Mouse (Mus musculus) MN1 (cell line): ENCODE data around the gene Mmp27.

ENCODE experiments used
- DNase-seq: peaks from one replicate; pipeline ENCODE4 v3.0.0-alpha.2; 2016; ENCODE audit warnings: low spot score

Gene Mmp27

DNA sequence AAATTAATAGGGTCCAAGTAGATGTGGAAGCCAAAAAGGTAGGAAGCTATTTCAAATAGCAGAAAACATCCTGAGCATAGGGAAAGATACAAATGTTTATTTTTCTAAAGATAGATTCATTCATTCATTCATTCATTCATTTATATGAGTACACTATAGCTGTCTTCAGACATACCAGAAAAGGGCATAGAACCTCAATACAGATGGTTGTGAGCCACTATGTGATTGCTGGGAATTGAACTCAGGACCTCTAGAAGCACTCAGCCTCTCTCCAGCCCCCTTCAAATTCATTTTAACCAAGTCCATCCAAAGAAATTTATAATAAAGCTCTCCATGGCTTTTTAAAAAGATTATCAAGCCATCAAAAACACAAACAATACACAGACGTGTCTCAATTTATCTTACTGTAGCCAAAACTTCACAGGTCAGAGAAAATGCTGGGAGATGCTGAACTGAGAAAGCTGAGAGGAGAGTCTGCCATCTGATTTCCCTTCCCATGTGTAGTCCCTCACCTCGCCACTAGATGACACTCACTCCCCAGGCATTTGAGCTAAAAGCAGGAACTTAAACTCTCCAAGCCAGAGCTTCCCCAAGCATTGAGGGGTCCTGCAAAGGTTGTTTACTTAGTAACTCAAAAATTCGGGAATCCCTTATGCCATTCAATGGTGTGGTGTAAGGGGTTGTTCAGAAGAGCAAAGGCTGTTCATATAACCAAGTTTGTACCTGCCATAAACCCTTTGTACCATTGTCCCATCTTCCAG, 32.0 kb downstream of the Mmp27 start:
- DNase-seq, result peak; percentile 24

DNA sequence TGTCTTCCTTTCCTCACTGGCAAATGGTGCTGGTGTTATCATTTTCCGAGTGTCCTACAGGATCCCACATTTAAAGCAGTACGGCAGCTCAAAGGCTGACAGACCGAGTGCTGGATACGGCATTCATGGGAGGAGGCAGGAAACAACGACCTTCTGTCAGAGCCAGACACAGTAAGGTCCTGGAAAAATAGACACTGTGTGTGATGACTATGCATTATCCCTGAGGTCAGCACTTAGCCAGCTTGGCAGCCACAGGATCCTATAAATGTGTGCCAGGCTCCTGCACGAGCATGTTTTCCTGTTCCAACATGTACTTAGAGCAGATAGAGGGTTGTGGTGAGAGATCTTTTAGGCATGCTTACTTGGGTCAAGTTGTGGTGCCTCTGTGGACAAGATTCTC, 32.8 kb downstream of the Mmp27 start:
- DNase-seq, result no peak

GRCm38 (mm10) chr9:7605638-7606037, 34.4 kb downstream of the Mmp27 start:
- DNase-seq, result no peak

DNA sequence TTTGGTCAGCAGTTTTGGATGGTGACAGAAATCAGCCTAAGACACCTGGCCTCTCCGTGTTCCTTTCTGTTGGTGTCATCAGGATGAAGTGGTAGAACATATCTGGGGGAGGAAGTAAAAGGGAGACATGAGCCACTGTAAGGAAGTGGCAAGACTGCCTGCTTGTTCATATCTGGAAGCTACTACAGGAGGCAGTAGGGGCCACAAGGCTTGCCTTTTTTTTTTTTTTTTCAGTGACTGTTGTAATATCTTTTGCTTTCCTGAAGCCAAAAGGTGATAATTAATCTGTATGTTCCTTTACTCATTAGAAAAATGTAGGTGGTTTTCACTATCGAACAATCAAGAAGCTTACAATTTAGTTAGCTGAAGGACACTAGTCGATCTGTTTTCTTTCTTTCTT, 51.4 kb downstream of the Mmp27 start:
- DNase-seq, result no peak

- no peak for DNase-seq
These were observed 56.7 kb downstream of the Mmp27 start, which contains the start of gene Mmp20 for GRCm38 (mm10) chr9:7627931-7628330. Mmp20 (plus strand) TSS chr9:7628231.
